Mouse (Mus musculus) testis, adult 2 months (tissue): ENCODE results near the gene Ankrd13c. TPM values are rescaled to one million over a fixed set of nuclear protein-coding genes. Genes with fewer than 3 reads are reported as not detected.
A peak's percentile ranks its signal among the peaks of the same experiment; 100 is the strongest.

Experiments used
- H3K27ac ChIP-seq: fragments of 200-500 bp; 2 replicates; pipeline ENCODE4 v1.5.1; 2012; ENCODE audit warnings: low read depth, low read length; ENCODE audit not compliant: control insufficient read depth, insufficient read depth
- H3K27me3 ChIP-seq: fragments of 200-500 bp; 2 replicates; pipeline ENCODE4 v1.6.1; 2012; ENCODE audit warnings: mild to moderate bottlenecking, low read length, moderate library complexity; ENCODE audit not compliant: control insufficient read depth, insufficient read depth
- H3K36me3 ChIP-seq: fragments of 200-500 bp; 2 replicates; pipeline ENCODE4 v1.6.1; 2012; ENCODE audit warnings: mild to moderate bottlenecking, low read length; ENCODE audit not compliant: control insufficient read depth, insufficient read depth
- H3K4me1 ChIP-seq: fragments of 200-500 bp; 2 replicates; pipeline ENCODE4 v1.6.1; 2012; ENCODE audit warnings: low read length; ENCODE audit not compliant: control insufficient read depth, insufficient read depth
- H3K4me3 ChIP-seq: fragments of 200-500 bp; 2 replicates; pipeline ENCODE4 v1.5.1; 2012; ENCODE audit warnings: low read depth, mild to moderate bottlenecking, low read length, moderate library complexity, mixed read lengths; ENCODE audit not compliant: control insufficient read depth
- CTCF ChIP-seq: fragments of 200-500 bp; IDR thresholded peaks from 2 replicates; pipeline ENCODE4 v1.5.1; 2012; ENCODE audit warnings: low read depth, mild to moderate bottlenecking, inconsistent platforms, low read length, moderate library complexity; ENCODE audit not compliant: control insufficient read depth, insufficient read depth, insufficient replicate concordance
- POLR2A ChIP-seq: fragments of 200-500 bp; IDR thresholded peaks from 2 replicates; pipeline ENCODE4 v1.6.1; 2012; ENCODE audit warnings: low read depth, mild to moderate bottlenecking, inconsistent platforms, low read length, moderate library complexity; ENCODE audit not compliant: control insufficient read depth
- polyA plus RNA-seq: library from polyadenylated mRNA; depleted of rRNA; stranded (reverse); fragments of >200 nt; gene quantifications from 2 replicates; pipeline ENCODE4 v1.2.3, GENCODE M21; 2012

The Ankrd13c gene
- polyA plus RNA-seq, 1 experiment = 15.8 TPM

DNA sequence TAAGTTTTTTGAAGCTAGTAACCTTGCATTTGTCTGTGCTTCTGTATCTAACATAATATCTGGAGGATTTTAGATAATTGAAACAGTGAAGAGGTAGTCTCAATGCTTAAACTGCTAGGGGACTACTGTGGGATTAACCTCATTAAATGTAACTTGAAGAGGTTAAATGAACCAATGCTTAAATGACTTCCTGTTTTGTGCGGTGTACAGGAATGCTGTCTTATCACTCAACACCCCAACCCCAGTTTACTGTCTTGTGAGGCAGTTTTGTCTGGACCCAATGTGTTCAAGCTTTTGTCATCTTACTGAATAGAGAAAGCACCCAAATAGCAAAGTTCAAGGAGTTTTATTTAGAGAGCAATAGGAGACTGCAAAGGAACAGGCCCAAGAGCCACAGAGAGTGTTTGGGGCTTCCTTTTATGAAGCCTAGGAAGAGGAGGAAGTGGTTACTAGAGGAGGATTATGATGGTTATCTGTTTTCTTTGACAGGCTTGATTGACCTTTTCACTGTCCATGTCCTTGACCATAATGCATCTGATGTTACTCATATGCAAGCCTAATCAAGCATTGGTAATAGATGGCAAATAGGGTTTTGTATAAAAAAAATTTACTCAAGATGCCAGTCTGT, 51.8 kb downstream of the Ankrd13c start:
- Histone ChIP-seq H3K27ac (no peak overlapping the region), H3K4me1 (no peaks in the 10 kb centered on the region), H3K36me3 (no peaks in the 10 kb centered on the region), H3K27me3 (no peaks in the 10 kb centered on the region), H3K4me3 (no peak overlapping the region)
- no peak for TF ChIP-seq POLR2A
- TF ChIP-seq CTCF = no peak

DNA sequence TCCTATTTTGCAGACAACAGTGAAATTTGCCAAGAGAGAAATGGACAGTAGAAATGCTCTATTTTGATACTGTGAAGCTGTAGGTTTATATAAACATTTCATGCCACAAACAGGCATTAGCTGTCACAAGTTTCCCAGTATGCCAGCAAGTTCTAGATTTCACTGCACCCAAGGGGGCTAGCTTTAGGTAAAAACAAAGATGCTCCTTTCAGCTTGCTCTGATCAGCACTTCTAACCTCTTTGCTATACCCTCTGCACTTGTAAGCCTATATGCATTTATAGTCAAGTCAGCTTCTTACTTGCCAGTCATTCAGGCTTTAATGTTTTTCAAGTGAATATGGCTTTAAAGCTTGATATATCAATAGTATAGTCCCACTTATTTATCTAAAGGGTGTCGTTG, 61.6 kb downstream of the Ankrd13c start:
- no peak for TF ChIP-seq CTCF
- no peak for TF ChIP-seq POLR2A
- H3K36me3 ChIP-seq = peaks cover 4% of the 10 kb centered on the region

DNA sequence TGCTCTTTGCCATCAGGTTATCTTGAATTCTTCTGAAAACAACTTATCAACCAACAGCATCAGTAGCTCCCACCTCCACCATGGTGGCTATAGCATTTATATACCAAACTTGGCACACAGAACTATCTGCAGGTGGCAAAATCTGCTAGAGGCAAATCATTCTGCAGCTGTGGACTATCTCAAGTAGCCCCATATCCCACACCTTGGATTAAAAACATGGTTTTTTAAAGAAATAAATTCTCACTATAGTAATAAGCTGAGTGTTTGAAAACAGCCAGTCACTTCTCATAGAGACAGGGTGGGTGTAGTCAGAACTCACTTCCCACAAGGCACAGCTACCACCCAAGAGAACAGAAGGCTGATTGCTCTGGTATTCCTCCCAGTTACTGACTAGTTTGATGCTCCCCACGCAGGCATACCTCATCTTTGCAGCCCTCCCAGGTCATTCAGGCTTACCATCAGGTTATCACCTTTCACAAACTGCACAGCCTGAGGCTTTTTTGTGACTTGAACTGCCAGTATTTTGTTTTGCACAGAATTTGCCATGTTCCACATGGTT, 62.8 kb downstream of the Ankrd13c start:
- no peak for TF ChIP-seq POLR2A
- TF ChIP-seq CTCF = no peak
- no peak overlapping the region for H3K4me3 ChIP-seq
- H3K36me3 ChIP-seq = peaks cover 4% of the 10 kb centered on the region
- no peaks in the 10 kb centered on the region for H3K4me1 ChIP-seq
- H3K27ac ChIP-seq = no peak overlapping the region
- H3K27me3 ChIP-seq = no peaks in the 10 kb centered on the region

More for the DNA sequence above, 61.6 kb downstream of the Ankrd13c start:
- H3K27me3 ChIP-seq = no peaks in the 10 kb centered on the region
- no peaks in the 10 kb centered on the region for H3K4me1 ChIP-seq
- no peak overlapping the region for H3K4me3 ChIP-seq
- H3K27ac ChIP-seq = no peak overlapping the region

DNA sequence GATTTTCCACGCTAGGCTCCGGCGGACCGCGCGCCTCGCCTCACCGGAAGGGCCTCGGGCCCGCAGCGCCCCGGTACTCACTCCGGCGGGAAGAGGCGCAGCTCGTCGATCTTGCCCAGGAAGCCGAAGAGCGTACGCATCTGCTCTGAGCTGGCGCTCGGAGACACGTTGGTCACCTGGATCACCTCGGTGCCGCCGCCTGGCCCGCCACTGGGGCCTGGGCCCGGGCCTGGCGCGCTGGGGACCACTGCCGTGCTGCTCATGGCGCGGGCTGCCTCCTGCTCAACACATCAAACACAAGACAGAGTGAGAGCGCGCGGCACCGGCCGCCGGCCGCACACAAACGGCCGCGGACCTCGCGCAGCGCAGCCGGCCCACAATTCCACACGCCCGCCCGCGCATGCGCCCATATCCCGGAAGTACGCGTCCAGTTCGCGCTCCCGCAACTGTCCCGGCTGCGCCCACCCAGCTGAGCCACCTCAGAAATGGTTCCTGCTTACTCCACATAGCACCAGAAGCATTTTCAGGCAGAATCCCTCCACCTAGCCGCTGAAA, 84.4 kb downstream of the Ankrd13c start:
- no peaks in the 10 kb centered on the region for H3K27me3 ChIP-seq

DNA sequence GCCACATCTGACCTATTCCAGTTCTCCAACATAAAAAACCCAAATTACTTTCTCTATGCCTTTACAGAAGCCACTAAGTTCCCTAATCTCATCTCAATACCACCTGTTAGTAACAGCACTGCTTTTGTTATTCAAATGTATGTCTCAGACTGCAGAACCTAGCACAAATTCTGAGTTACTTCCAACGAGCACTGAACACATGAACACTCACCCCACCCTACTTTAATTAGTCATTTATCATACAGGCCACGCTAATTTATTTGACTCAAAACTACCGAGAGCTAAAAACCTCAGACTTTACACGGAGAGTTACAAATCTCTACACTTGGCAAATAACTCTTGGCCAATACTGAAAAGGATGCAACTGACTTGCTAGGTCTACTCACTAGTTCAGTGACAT, 85.1 kb downstream of the Ankrd13c start:
- Histone ChIP-seq H3K4me3 (peak overlapping the region; percentile 100; the same call in 1 of the 2 replicates), H3K36me3 (peaks cover 1% of the 10 kb centered on the region; the same call in 1 of the 2 replicates), H3K27me3 (no peaks in the 10 kb centered on the region), H3K27ac (peak overlapping the region; percentile 99), H3K4me1 (no peaks in the 10 kb centered on the region)
- TF ChIP-seq POLR2A (no peak), CTCF (no peak)

More for the DNA sequence above, 84.4 kb downstream of the Ankrd13c start:
- Histone ChIP-seq H3K4me3 (peak overlapping the region; percentile 100), H3K36me3 (peaks cover 1% of the 10 kb centered on the region; the same call in 1 of the 2 replicates), H3K27ac (peak overlapping the region; percentile 99), H3K4me1 (no peaks in the 10 kb centered on the region)
- peak; percentile 15; the same call in 1 of the 2 replicates for TF ChIP-seq CTCF
- TF ChIP-seq POLR2A = peak; percentile 89

DNA sequence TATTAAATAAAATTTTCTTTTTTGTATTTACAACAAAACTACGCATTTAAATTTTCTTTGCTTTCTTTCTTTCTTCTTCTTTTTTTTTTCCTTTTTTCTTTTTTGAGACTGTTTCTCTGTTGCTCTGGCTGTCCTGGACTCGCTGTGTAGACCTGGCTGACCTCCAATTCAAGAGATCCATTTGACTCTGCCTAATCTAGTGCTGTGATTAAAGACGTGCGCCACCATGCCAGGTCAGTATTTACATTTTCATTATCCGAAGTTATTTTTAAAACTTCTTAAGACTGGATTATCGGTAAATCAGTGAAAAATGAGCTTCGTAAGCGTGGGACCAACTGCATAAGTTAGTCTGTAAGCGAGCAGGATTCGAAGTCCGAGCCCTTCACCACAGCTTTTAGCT, 88.8 kb downstream of the Ankrd13c start:
- peak overlapping the region; percentile 99 for H3K4me3 ChIP-seq
- TF ChIP-seq CTCF (no peak), POLR2A (no peak)
- peaks cover 1% of the 10 kb centered on the region; the same call in 1 of the 2 replicates for H3K36me3 ChIP-seq
- H3K27me3 ChIP-seq = no peaks in the 10 kb centered on the region
- H3K27ac ChIP-seq = peak overlapping the region; percentile 100
- H3K4me1 ChIP-seq = no peaks in the 10 kb centered on the region

DNA sequence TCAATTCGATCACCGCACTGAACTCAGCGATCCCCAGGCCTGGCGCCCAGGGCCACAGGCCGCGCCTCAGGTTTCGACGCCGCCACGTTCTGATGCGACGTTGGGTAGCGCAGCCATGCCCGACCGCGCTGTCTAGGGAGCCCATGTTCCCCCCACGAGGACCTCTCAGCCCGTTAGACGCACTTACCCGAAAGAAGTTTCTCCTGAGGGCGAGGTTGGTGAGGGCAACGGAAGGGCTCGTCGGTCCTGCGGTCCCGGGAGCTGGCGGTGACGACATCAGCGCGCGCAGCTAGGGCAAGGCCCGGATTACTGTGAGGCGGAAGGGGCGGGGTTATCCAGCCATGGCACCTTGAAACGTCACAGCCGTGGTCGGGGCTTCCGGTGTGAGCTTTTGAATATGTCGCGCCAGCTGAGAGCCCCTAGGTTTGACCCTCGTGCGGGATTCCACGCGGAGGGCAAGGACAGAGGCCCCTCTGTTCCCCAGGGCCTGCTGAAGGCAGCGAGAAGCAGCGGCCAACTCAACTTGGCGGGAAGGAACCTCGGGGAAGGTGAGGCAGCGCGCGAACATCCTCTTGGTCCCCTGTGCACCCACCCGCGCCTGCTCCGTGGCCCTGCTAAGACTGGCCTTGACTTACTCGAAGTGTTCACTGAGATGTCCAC, 89.4 kb downstream of the Ankrd13c start, which contains the start of the genes Srsf11 and Lrrc40:
Srsf11 (minus strand) TSS at position 311 of the 660 bp plus-strand sequence.
Lrrc40 (plus strand) TSS at position 334 of the 660 bp plus-strand sequence.
- Histone ChIP-seq H3K4me3 (peak within 1 kb of the TSS; percentile 99), H3K4me1 (no peaks in the 10 kb centered on the region), H3K36me3 (peaks cover 1% of the 10 kb centered on the region; the same call in 1 of the 2 replicates), H3K27me3 (no peaks in the 10 kb centered on the region), H3K27ac (peak within 1 kb of the TSS; percentile 100)
- TF ChIP-seq CTCF = no peak
- peak; percentile 96 for TF ChIP-seq POLR2A
